Mouse (Mus musculus): ENCODE data around the gene Olfr896-ps1. TPM values are rescaled to one million over a fixed set of nuclear protein-coding genes. Genes with fewer than 3 reads are reported as not detected.

The Olfr896-ps1 gene
- polyA plus RNA-seq (2012; rRNA removed) = not detected in 2 replicates
- polyA plus RNA-seq (2014; fragmentation: Nextera tagmentation; extraction: Ambion mirVana) = not detected in 2 replicates

- Histone ChIP-seq H3K4me2 (replicated peaks; ENCODE audit: low read depth, low read length, severe bottlenecking) (no peak within 1 kb of the TSS), H3K27ac (replicated peaks; ENCODE audit: low read depth, low read length) (no peak within 1 kb of the TSS), H3K4me3 (replicated peaks; ENCODE audit: low read length) (no peak within 1 kb of the TSS), H3K9ac (ENCODE audit: low read depth, low read length, severe bottlenecking) (no peak within 1 kb of the TSS), H3K36me3 (ENCODE audit: control insufficient read depth, insufficient read depth, low read length) (no peaks in the 10 kb centered on the region), H3K9me3 (ENCODE audit: control insufficient read depth, low read length) (no peaks in the 10 kb centered on the region), H3K4me1 (ENCODE audit: control insufficient read depth, insufficient read depth, low read length) (no peaks in the 10 kb centered on the region), H3K27me3 (ENCODE audit: control insufficient read depth, insufficient read depth, low read length) (no peaks in the 10 kb centered on the region)
- DNase-seq (ENCODE audit: low spot score) (no peak), ATAC-seq (ENCODE audit: low FRiP score, low read depth) (no peak)
- WGBS = 75% methylated on average over 1 of the region's 1 CpGs
- no peak for TF ChIP-seq POLR2A (IDR thresholded peaks at IDR 0.05; ENCODE audit: borderline replicate concordance, extremely low read depth, insufficient read depth, insufficient read length)
Observed at GRCm38 (mm10) chr9:38290807-38291206, at the start of gene Olfr896-ps1. TSS of gene Olfr896-ps1 (plus strand) at chr9:38291107.

DNA sequence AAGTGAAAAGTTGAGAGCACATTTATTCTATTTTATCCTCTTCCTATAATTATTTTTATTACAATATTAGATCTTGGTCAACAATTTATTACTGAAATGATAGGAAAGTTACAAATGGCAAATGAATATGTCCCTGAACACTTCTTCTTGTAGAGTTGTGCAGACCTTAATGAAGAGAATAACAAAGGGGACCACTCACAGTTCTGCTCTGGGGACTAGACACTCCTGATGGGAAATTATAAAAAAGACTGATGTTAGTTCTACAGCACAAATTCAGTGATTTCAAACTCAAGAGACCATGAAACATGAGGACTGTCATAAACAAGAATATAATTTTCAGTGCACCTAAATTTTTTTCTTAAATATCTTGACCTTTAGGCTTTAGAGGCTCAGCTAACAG is 38.4 kb upstream of the Olfr896-ps1 start, which contains the start of gene Olfr143:
Gene Olfr143 (plus strand): TSS at position 301 of the 400 bp plus-strand sequence.
- ATAC-seq (ENCODE audit: low FRiP score, low read depth) (no peak), DNase-seq (ENCODE audit: low spot score) (no peak)
- Histone ChIP-seq H3K36me3 (ENCODE audit: control insufficient read depth, insufficient read depth, low read length) (no peaks in the 10 kb centered on the region), H3K4me2 (replicated peaks; ENCODE audit: low read depth, low read length, severe bottlenecking) (no peak within 1 kb of the TSS), H3K27me3 (ENCODE audit: control insufficient read depth, insufficient read depth, low read length) (no peaks in the 10 kb centered on the region), H3K4me1 (ENCODE audit: control insufficient read depth, insufficient read depth, low read length) (no peaks in the 10 kb centered on the region), H3K4me3 (replicated peaks; ENCODE audit: low read length) (no peak within 1 kb of the TSS), H3K27ac (replicated peaks; ENCODE audit: low read depth, low read length) (no peak within 1 kb of the TSS), H3K9ac (ENCODE audit: low read depth, low read length, severe bottlenecking) (no peak within 1 kb of the TSS), H3K9me3 (ENCODE audit: control insufficient read depth, low read length) (no peaks in the 10 kb centered on the region)
- TF ChIP-seq POLR2A (IDR thresholded peaks at IDR 0.05; ENCODE audit: borderline replicate concordance, extremely low read depth, insufficient read depth, insufficient read length) = no peak

- no peak within 1 kb of the TSS for H3K27ac ChIP-seq (replicated peaks; ENCODE audit: low read depth, low read length)
- ATAC-seq (ENCODE audit: low FRiP score, low read depth) (no peak), DNase-seq (ENCODE audit: low spot score) (no peak)
- no peaks in the 10 kb centered on the region for H3K4me1 ChIP-seq (ENCODE audit: control insufficient read depth, insufficient read depth, low read length)
- no peak within 1 kb of the TSS for H3K4me3 ChIP-seq (replicated peaks; ENCODE audit: low read length)
- H3K4me2 ChIP-seq (replicated peaks; ENCODE audit: low read depth, low read length, severe bottlenecking) = no peak within 1 kb of the TSS
- TF ChIP-seq POLR2A (IDR thresholded peaks at IDR 0.05; ENCODE audit: borderline replicate concordance, extremely low read depth, insufficient read depth, insufficient read length) = no peak
- H3K9ac ChIP-seq (ENCODE audit: low read depth, low read length, severe bottlenecking) = no peak within 1 kb of the TSS
- no peaks in the 10 kb centered on the region for H3K9me3 ChIP-seq (ENCODE audit: control insufficient read depth, low read length)
- no peaks in the 10 kb centered on the region for H3K27me3 ChIP-seq (ENCODE audit: control insufficient read depth, insufficient read depth, low read length)
- H3K36me3 ChIP-seq (ENCODE audit: control insufficient read depth, insufficient read depth, low read length) = no peaks in the 10 kb centered on the region
Observed at GRCm38 (mm10) chr9:38267551-38267950, 23.4 kb upstream of the Olfr896-ps1 start, which contains the start of gene Olfr895. TSS of gene Olfr895 (plus strand) at chr9:38267851.

DNA sequence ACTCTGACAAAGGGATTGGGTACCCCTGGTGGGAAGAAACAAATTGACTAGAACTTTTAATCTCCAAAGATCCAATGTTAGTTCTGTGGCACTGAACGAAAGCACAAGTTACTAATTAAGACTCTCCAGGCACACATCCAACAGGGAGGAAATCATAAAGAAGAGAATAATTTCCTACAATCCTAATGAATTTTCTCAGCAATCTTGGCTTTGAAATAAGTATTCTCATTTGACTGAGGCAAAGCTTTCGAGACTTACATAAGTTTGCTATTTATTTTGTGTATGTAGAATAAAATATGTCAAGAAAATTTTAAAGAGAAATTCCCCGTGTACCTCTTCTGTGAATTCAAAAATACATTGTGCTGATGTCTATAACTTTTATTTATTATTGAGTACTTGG is 37.9 kb downstream of the Olfr896-ps1 start, which contains the start of gene Olfr25:
Gene Olfr25 (plus strand): TSS at position 301 of the 400 bp plus-strand sequence.
- H3K4me1 ChIP-seq (ENCODE audit: control insufficient read depth, insufficient read depth, low read length) = no peaks in the 10 kb centered on the region
- 73% methylated on average over 3 of the region's 3 CpGs for WGBS
- ATAC-seq (ENCODE audit: low FRiP score, low read depth) (no peak), DNase-seq (ENCODE audit: low spot score) (no peak)
- H3K4me3 ChIP-seq (replicated peaks; ENCODE audit: low read length) = no peak within 1 kb of the TSS
- no peak within 1 kb of the TSS for H3K27ac ChIP-seq (replicated peaks; ENCODE audit: low read depth, low read length)
- H3K36me3 ChIP-seq (ENCODE audit: control insufficient read depth, insufficient read depth, low read length) = no peaks in the 10 kb centered on the region
- no peak within 1 kb of the TSS for H3K4me2 ChIP-seq (replicated peaks; ENCODE audit: low read depth, low read length, severe bottlenecking)
- no peaks in the 10 kb centered on the region for H3K9me3 ChIP-seq (ENCODE audit: control insufficient read depth, low read length)
- no peak within 1 kb of the TSS for H3K9ac ChIP-seq (ENCODE audit: low read depth, low read length, severe bottlenecking)
- H3K27me3 ChIP-seq (ENCODE audit: control insufficient read depth, insufficient read depth, low read length) = no peaks in the 10 kb centered on the region
- TF ChIP-seq POLR2A (IDR thresholded peaks at IDR 0.05; ENCODE audit: borderline replicate concordance, extremely low read depth, insufficient read depth, insufficient read length) = no peak

Other genes with a start within 250 kb of the Olfr896-ps1 start
- not detected in 2 replicates for gene Olfr884, start 244.6 kb upstream of the Olfr896-ps1 start, polyA plus RNA-seq (2012; rRNA removed)
- not detected in 2 replicates for gene Olfr884, start 244.6 kb upstream of the Olfr896-ps1 start, polyA plus RNA-seq (2014; fragmentation: Nextera tagmentation; extraction: Ambion mirVana)
- not detected in 2 replicates for gene Olfr885, start 229.8 kb upstream of the Olfr896-ps1 start, polyA plus RNA-seq (2012; rRNA removed)
- not detected in 2 replicates for gene Olfr885, start 229.8 kb upstream of the Olfr896-ps1 start, polyA plus RNA-seq (2014; fragmentation: Nextera tagmentation; extraction: Ambion mirVana)
- gene Olfr887, start 207.0 kb upstream of the Olfr896-ps1 start, polyA plus RNA-seq (2012; rRNA removed) = not detected in 2 replicates
- gene Olfr887, start 207.0 kb upstream of the Olfr896-ps1 start, polyA plus RNA-seq (2014; fragmentation: Nextera tagmentation; extraction: Ambion mirVana) = not detected in 2 replicates
- gene Olfr888, start 183.0 kb upstream of the Olfr896-ps1 start, polyA plus RNA-seq (2012; rRNA removed) = not detected in 2 replicates
- gene Olfr888, start 183.0 kb upstream of the Olfr896-ps1 start, polyA plus RNA-seq (2014; fragmentation: Nextera tagmentation; extraction: Ambion mirVana) = not detected in 2 replicates
- not detected in 2 replicates for gene Olfr889, start 175.9 kb upstream of the Olfr896-ps1 start, polyA plus RNA-seq (2012; rRNA removed)
- 0.04 and 0.06 TPM in 2 replicates for gene Olfr889, start 175.9 kb upstream of the Olfr896-ps1 start, polyA plus RNA-seq (2014; fragmentation: Nextera tagmentation; extraction: Ambion mirVana)
- gene Olfr890, start 148.6 kb upstream of the Olfr896-ps1 start, polyA plus RNA-seq (2012; rRNA removed) = not detected in 2 replicates
- not detected in 2 replicates for gene Olfr890, start 148.6 kb upstream of the Olfr896-ps1 start, polyA plus RNA-seq (2014; fragmentation: Nextera tagmentation; extraction: Ambion mirVana)
- not detected in 2 replicates for gene Olfr891, start 110.3 kb upstream of the Olfr896-ps1 start, polyA plus RNA-seq (2012; rRNA removed)
- not detected in 2 replicates for gene Olfr891, start 110.3 kb upstream of the Olfr896-ps1 start, polyA plus RNA-seq (2014; fragmentation: Nextera tagmentation; extraction: Ambion mirVana)
- 0.19 and 0.27 TPM in 2 replicates for gene Olfr893, start 82.7 kb upstream of the Olfr896-ps1 start, polyA plus RNA-seq (2012; rRNA removed)
- gene Olfr893, start 82.7 kb upstream of the Olfr896-ps1 start, polyA plus RNA-seq (2014; fragmentation: Nextera tagmentation; extraction: Ambion mirVana) = 0.25 TPM in 1 of 2 replicates, not detected in the other
- gene Olfr894, start 73.1 kb upstream of the Olfr896-ps1 start, polyA plus RNA-seq (2012; rRNA removed) = 0.01 TPM in 1 of 2 replicates, not detected in the other
- gene Olfr894, start 73.1 kb upstream of the Olfr896-ps1 start, polyA plus RNA-seq (2014; fragmentation: Nextera tagmentation; extraction: Ambion mirVana) = not detected in 2 replicates
- 0.03 and 0.04 TPM in 2 replicates for gene Olfr143, start 38.3 kb upstream of the Olfr896-ps1 start, polyA plus RNA-seq (2012; rRNA removed)
- gene Olfr143, start 38.3 kb upstream of the Olfr896-ps1 start, polyA plus RNA-seq (2014; fragmentation: Nextera tagmentation; extraction: Ambion mirVana) = not detected in 2 replicates
- 0.09 TPM in 1 of 2 replicates, not detected in the other for gene Olfr895, start 23.3 kb upstream of the Olfr896-ps1 start, polyA plus RNA-seq (2012; rRNA removed)
- not detected in 2 replicates for gene Olfr895, start 23.3 kb upstream of the Olfr896-ps1 start, polyA plus RNA-seq (2014; fragmentation: Nextera tagmentation; extraction: Ambion mirVana)
- gene Olfr25, start 38.0 kb downstream of the Olfr896-ps1 start, polyA plus RNA-seq (2012; rRNA removed) = not detected in 2 replicates
- not detected in 2 replicates for gene Olfr25, start 38.0 kb downstream of the Olfr896-ps1 start, polyA plus RNA-seq (2014; fragmentation: Nextera tagmentation; extraction: Ambion mirVana)
- gene Olfr898, start 57.3 kb downstream of the Olfr896-ps1 start, polyA plus RNA-seq (2012; rRNA removed) = not detected in 2 replicates
- gene Olfr898, start 57.3 kb downstream of the Olfr896-ps1 start, polyA plus RNA-seq (2014; fragmentation: Nextera tagmentation; extraction: Ambion mirVana) = not detected in 2 replicates
- gene Olfr250, start 75.8 kb downstream of the Olfr896-ps1 start, polyA plus RNA-seq (2012; rRNA removed) = not detected in 2 replicates
- not detected in 2 replicates for gene Olfr250, start 75.8 kb downstream of the Olfr896-ps1 start, polyA plus RNA-seq (2014; fragmentation: Nextera tagmentation; extraction: Ambion mirVana)
- gene Olfr251, start 86.0 kb downstream of the Olfr896-ps1 start, polyA plus RNA-seq (2012; rRNA removed) = not detected in 2 replicates
- not detected in 2 replicates for gene Olfr251, start 86.0 kb downstream of the Olfr896-ps1 start, polyA plus RNA-seq (2014; fragmentation: Nextera tagmentation; extraction: Ambion mirVana)
- not detected in 2 replicates for gene Olfr147, start 110.6 kb downstream of the Olfr896-ps1 start, polyA plus RNA-seq (2012; rRNA removed)
- gene Olfr147, start 110.6 kb downstream of the Olfr896-ps1 start, polyA plus RNA-seq (2014; fragmentation: Nextera tagmentation; extraction: Ambion mirVana) = not detected in 2 replicates
- gene Olfr901, start 138.3 kb downstream of the Olfr896-ps1 start, polyA plus RNA-seq (2012; rRNA removed) = not detected in 2 replicates
- not detected in 2 replicates for gene Olfr901, start 138.3 kb downstream of the Olfr896-ps1 start, polyA plus RNA-seq (2014; fragmentation: Nextera tagmentation; extraction: Ambion mirVana)
- gene Olfr902, start 156.5 kb downstream of the Olfr896-ps1 start, polyA plus RNA-seq (2012; rRNA removed) = not detected in 2 replicates
- gene Olfr902, start 156.5 kb downstream of the Olfr896-ps1 start, polyA plus RNA-seq (2014; fragmentation: Nextera tagmentation; extraction: Ambion mirVana) = not detected in 2 replicates
- not detected in 2 replicates for gene Olfr904, start 172.0 kb downstream of the Olfr896-ps1 start, polyA plus RNA-seq (2012; rRNA removed)
- gene Olfr904, start 172.0 kb downstream of the Olfr896-ps1 start, polyA plus RNA-seq (2014; fragmentation: Nextera tagmentation; extraction: Ambion mirVana) = not detected in 2 replicates
- gene Olfr905, start 180.0 kb downstream of the Olfr896-ps1 start, polyA plus RNA-seq (2012; rRNA removed) = not detected in 2 replicates
- gene Olfr905, start 180.0 kb downstream of the Olfr896-ps1 start, polyA plus RNA-seq (2014; fragmentation: Nextera tagmentation; extraction: Ambion mirVana) = not detected in 2 replicates
- not detected in 2 replicates for gene Olfr906, start 196.0 kb downstream of the Olfr896-ps1 start, polyA plus RNA-seq (2012; rRNA removed)
- not detected in 2 replicates for gene Olfr906, start 196.0 kb downstream of the Olfr896-ps1 start, polyA plus RNA-seq (2014; fragmentation: Nextera tagmentation; extraction: Ambion mirVana)
- gene Olfr907, start 204.7 kb downstream of the Olfr896-ps1 start, polyA plus RNA-seq (2012; rRNA removed) = not detected in 2 replicates
- gene Olfr907, start 204.7 kb downstream of the Olfr896-ps1 start, polyA plus RNA-seq (2014; fragmentation: Nextera tagmentation; extraction: Ambion mirVana) = not detected in 2 replicates
- gene Olfr911-ps1, start 230.5 kb downstream of the Olfr896-ps1 start, polyA plus RNA-seq (2012; rRNA removed) = not detected in 2 replicates
- not detected in 2 replicates for gene Olfr911-ps1, start 230.5 kb downstream of the Olfr896-ps1 start, polyA plus RNA-seq (2014; fragmentation: Nextera tagmentation; extraction: Ambion mirVana)
- not detected in 2 replicates for gene Olfr910, start 246.7 kb downstream of the Olfr896-ps1 start, polyA plus RNA-seq (2012; rRNA removed)
- not detected in 2 replicates for gene Olfr910, start 246.7 kb downstream of the Olfr896-ps1 start, polyA plus RNA-seq (2014; fragmentation: Nextera tagmentation; extraction: Ambion mirVana)

All from limb, embryonic 14.5 days (tissue).